Mouse (Mus musculus): ENCODE measurements at regions not wholly inside any gene's neighbourhood (a gene's known extent, or its start where the extent isn't known, plus 50 kb on each side); places are given as distances from the start of the nearest gene placed in this dataset.
"Not testable (repeated sequence)": the region's sequence is repeated elsewhere in the genome, so short reads cannot be mapped to it uniquely, and the experiment has no call there.

- no peak for DNase-seq (ENCODE audit: low read depth, low spot score)
Observed at GRCm38 (mm10) chr4:55634946-55635511, 102.8 kb upstream of the Klf4 start.

- no peak for DNase-seq (ENCODE audit: low read depth, low spot score)
Observed at GRCm38 (mm10) chr4:55631157-55631556, 98.9 kb upstream of the Klf4 start.

- not testable (repeated sequence) for DNase-seq (ENCODE audit: low read depth, low spot score)
Observed at GRCm38 (mm10) chr4:55630215-55630614, 97.9 kb upstream of the Klf4 start.

GRCm38 (mm10) chr4:55624779-55625178 is 92.5 kb upstream of the Klf4 start:
- DNase-seq (ENCODE audit: low read depth, low spot score): no peak

GRCm38 (mm10) chr4:55623151-55623760 is 91.0 kb upstream of the Klf4 start:
- no peak for DNase-seq (ENCODE audit: low read depth, low spot score)

GRCm38 (mm10) chr4:55622651-55623050 is 90.4 kb upstream of the Klf4 start:
- no peak for DNase-seq (ENCODE audit: low read depth, low spot score)

- no peak for DNase-seq (ENCODE audit: low read depth, low spot score)
Observed at GRCm38 (mm10) chr4:55619891-55620290, 87.6 kb upstream of the Klf4 start.

- DNase-seq (ENCODE audit: low read depth, low spot score): no peak
Observed at GRCm38 (mm10) chr4:55615808-55616207, 83.5 kb upstream of the Klf4 start.

GRCm38 (mm10) chr4:55613523-55613922 is 81.3 kb upstream of the Klf4 start:
- no peak for DNase-seq (ENCODE audit: low read depth, low spot score)

- DNase-seq (ENCODE audit: low read depth, low spot score): no peak
Observed at GRCm38 (mm10) chr4:55610998-55611397, 78.7 kb upstream of the Klf4 start.

GRCm38 (mm10) chr4:55609214-55609613 is 76.9 kb upstream of the Klf4 start:
- no peak for DNase-seq (ENCODE audit: low read depth, low spot score)

- DNase-seq (ENCODE audit: low read depth, low spot score): no peak
Observed at GRCm38 (mm10) chr4:55605541-55605940, 73.3 kb upstream of the Klf4 start.

GRCm38 (mm10) chr4:55604915-55605314 is 72.6 kb upstream of the Klf4 start:
- DNase-seq (ENCODE audit: low read depth, low spot score): no peak

GRCm38 (mm10) chr4:55603821-55604435 is 71.7 kb upstream of the Klf4 start:
- DNase-seq (ENCODE audit: low read depth, low spot score): no peak

GRCm38 (mm10) chr4:55595203-55595602 is 62.9 kb upstream of the Klf4 start:
- no peak for DNase-seq (ENCODE audit: low read depth, low spot score)

- DNase-seq (ENCODE audit: low read depth, low spot score): no peak
Observed at GRCm38 (mm10) chr4:55594699-55595098, 62.4 kb upstream of the Klf4 start.

GRCm38 (mm10) chr4:55593132-55593531 is 60.9 kb upstream of the Klf4 start:
- DNase-seq (ENCODE audit: low read depth, low spot score): no peak

- no peak for DNase-seq (ENCODE audit: low read depth, low spot score)
Observed at GRCm38 (mm10) chr4:55586212-55586611, 53.9 kb upstream of the Klf4 start.

GRCm38 (mm10) chr4:55583589-55583988 is 51.3 kb upstream of the Klf4 start:
- no peak for DNase-seq (ENCODE audit: low read depth, low spot score)
